Mouse (Mus musculus) cerebellum, postnatal 14 days (tissue): Measurements from ENCODE around the gene Hhipl1.
A peak's percentile ranks its signal among the peaks of the same experiment; 100 is the strongest.

Experiments
- DNase-seq, 2 experiments: peaks; one replicate each; pipeline ENCODE4 v3.0.0; 2021; ENCODE audit warnings: mixed read lengths in 2 of 2

The Hhipl1 gene

GRCm38 (mm10) chr12:108367909-108368308 is 61.8 kb downstream of the Hhipl1 start:
- peak; percentile 70 for DNase-seq

GRCm38 (mm10) chr12:108368921-108369320 is 62.9 kb downstream of the Hhipl1 start:
- DNase-seq = peak in 1 of 2 experiments; percentile 27

- peak in 1 of 2 experiments; percentile 22 for DNase-seq
Measured at GRCm38 (mm10) chr12:108370596-108371428, 64.7 kb downstream of the Hhipl1 start, which contains the start of gene Eml1. Gene Eml1 (plus strand): TSS chr12:108370957.

GRCm38 (mm10) chr12:108371429-108371765 is 65.3 kb downstream of the Hhipl1 start:
- DNase-seq = no peak

- DNase-seq = peak; percentile 77 to 78
Measured at GRCm38 (mm10) chr12:108372241-108372640, 66.2 kb downstream of the Hhipl1 start.

DNA sequence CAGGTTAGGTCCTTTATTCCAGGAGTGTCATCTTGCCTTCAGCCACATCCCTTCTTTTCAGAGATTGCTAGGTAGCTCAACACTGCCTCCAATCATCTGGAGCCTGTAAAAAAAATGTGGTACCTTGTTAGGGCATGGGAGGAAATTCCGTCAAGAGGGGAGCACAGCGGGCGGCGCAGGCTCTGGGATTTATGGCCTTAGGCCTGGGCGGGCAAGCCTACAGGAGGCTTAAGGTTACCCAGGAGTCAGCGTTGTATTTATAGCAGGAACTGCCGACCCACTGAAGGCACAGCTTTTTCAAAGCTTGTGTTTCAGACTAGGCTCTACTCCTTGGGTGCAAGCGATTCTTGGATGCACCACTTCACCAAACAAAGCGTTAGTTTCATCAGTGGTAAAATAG is 67.5 kb downstream of the Hhipl1 start:
- no peak for DNase-seq

GRCm38 (mm10) chr12:108374689-108375088 is 68.6 kb downstream of the Hhipl1 start:
- no peak for DNase-seq

GRCm38 (mm10) chr12:108378379-108379133 is 72.5 kb downstream of the Hhipl1 start:
- DNase-seq = no peak
